Mouse (Mus musculus): Measurements from ENCODE around the gene Elp6. TPM values are rescaled to one million over a fixed set of nuclear protein-coding genes. Genes with fewer than 3 reads are reported as not detected.
"Not testable (repeated sequence)": the region's sequence is repeated elsewhere in the genome, so short reads cannot be mapped to it uniquely, and the experiment has no call there.

Gene Elp6
- polyA plus RNA-seq, 1 experiment from 2014 or later = 39.2 TPM

DNA sequence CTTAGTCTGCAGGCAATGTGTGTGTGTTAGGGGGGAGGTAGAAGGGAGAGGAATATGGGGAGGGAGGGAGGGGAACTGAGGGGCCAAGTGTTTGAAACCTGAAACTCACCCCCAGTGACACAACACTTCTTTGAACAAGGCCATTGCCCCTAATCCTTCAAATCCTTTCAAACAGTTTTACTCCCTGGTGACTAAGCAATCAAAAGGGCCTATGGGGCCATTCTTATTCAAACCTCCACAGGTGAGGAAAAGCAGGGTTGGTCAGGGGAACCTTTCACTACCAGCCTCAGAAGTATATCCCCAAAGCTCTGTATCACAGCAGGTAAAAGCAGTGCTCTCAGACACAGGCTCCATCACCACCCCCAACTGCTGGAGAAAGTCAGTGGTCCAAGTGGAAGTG is 18.0 kb downstream of the Elp6 start:
- Histone ChIP-seq H3K27ac (replicated peaks) (no peak overlapping the region), H3K4me1 (replicated peaks) (no peaks in the 10 kb centered on the region), H3K9me3 (no peaks in the 10 kb centered on the region), H3K36me3 (peaks cover 54% of the 10 kb centered on the region), H3K27me3 (no peaks in the 10 kb centered on the region), H3K4me3 (no peak overlapping the region), H3K4me2 (no peak overlapping the region), H3K9ac (no peak overlapping the region)
- ATAC-seq (ENCODE audit: low read depth) = no peak

DNA sequence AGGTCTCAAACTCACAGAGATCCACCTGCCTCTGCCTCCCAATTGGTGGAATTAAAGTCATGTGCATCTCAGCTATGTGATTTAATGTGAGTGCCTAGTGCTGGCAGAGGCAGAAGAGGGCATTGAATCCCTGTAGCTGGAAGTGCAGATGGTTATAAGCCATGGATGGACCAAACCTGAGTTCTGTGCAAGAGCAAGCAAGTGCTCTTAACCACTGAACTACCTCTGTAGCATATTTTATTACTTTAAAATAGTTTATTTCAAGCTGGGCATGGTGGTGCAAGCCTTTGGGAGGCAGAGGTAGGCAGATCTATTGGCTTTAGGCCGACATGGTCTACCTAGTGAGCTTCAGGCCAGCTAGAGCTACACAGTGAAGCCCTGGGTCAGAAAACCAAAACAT is 19.2 kb downstream of the Elp6 start:
- H3K4me3 ChIP-seq = no peak overlapping the region
- H3K27ac ChIP-seq (replicated peaks) = no peak overlapping the region
- no peaks in the 10 kb centered on the region for H3K9me3 ChIP-seq
- ATAC-seq (ENCODE audit: low read depth) = no peak
- 93% methylated on average over 1 of the region's 1 CpGs for WGBS
- no peak overlapping the region for H3K4me2 ChIP-seq
- no peaks in the 10 kb centered on the region for H3K4me1 ChIP-seq (replicated peaks)
- H3K36me3 ChIP-seq = peaks cover 42% of the 10 kb centered on the region
- no peak overlapping the region for H3K9ac ChIP-seq
- no peaks in the 10 kb centered on the region for H3K27me3 ChIP-seq

DNA sequence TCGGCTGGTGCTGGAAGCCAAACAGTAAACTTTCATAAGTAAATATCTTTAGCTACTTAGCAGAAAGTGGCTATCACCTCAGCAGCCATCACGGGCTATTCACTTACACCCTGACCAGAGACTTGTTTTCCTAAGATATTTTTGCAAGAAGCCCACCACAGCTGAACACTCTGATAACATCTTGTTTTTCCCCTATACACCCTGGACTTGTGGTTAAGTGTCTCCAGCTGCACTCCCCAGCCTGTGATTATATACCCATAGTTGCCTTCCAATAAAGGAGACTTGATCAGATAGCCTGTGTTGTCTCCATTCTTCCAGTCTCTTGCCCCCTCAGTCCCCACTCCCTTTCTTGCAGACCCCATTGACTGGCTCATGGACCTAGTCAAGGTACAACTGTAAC is 23.2 kb downstream of the Elp6 start:
- Histone ChIP-seq H3K27me3 (no peaks in the 10 kb centered on the region), H3K27ac (replicated peaks) (no peak overlapping the region), H3K4me2 (no peak overlapping the region), H3K9ac (no peak overlapping the region), H3K4me3 (no peak overlapping the region), H3K36me3 (peaks cover 2% of the 10 kb centered on the region; the same call in 1 of the 2 replicates), H3K4me1 (replicated peaks) (no peaks in the 10 kb centered on the region), H3K9me3 (no peaks in the 10 kb centered on the region)
- ATAC-seq (ENCODE audit: low read depth) = no peak
- WGBS = 93% methylated on average over 2 of the region's 2 CpGs

DNA sequence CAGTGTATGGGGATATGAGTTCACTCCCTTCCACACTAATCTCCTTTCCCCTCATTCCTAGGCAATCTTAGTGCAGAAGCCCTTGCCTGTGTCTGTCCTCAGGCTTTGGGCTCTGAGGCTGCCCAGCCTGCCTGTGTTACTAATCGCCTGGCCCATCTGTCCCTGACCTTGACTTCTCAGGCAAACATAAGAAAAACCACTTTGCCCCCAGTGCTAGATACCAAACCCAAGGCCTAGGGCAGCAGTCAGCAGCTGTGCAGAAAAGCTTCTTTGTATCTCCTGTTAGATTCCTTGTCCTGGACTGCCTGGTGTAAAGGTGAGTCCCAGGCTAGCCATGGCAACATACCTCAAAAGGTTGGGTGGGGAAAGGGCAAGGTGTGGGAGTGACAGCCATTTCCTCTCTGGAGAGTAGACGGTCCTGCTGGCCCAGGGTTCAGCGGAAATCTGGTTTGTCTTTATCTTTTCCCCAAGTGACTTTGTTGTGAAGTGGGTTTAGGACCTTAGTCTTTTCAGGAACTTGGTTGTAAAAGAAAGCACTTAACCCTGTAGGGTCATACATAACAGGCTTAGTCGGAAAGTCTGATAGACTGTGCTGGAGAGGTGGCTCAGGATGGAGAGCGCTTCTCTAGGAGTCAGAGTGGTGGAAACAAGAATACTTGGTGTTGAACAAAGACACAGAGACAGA is 24.1 kb downstream of the Elp6 start:
- WGBS = 75% methylated on average over 5 of the region's 5 CpGs
- H3K4me2 ChIP-seq = no peak overlapping the region
- no peak overlapping the region for H3K27ac ChIP-seq (replicated peaks)
- no peaks in the 10 kb centered on the region for H3K27me3 ChIP-seq
- ATAC-seq (ENCODE audit: low read depth) = no peak
- H3K36me3 ChIP-seq = no peaks in the 10 kb centered on the region
- H3K9ac ChIP-seq = no peak overlapping the region
- H3K4me3 ChIP-seq = no peak overlapping the region
- peaks cover 4% of the 10 kb centered on the region for H3K4me1 ChIP-seq (replicated peaks)
- H3K9me3 ChIP-seq = no peaks in the 10 kb centered on the region

DNA sequence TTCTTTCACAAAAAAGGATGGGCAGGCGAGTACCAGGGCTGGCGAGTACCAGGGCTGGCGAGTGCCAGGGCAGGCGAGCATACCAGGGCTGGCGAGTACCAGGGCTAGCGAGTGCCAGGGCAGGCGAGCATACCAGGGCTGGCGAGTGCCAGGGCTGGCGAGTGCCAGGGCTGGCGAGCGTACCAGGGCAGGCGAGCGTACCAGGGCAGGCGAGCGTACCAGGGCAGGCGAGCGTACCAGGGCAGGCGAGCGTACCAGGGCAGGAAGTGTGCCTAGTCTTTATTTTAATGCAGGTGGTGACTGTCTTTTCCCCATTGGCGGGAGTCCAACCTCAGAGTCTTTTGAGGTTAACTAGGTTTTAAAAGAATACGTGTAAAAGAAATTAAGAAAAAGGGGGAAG is 24.7 kb downstream of the Elp6 start:
- no peak overlapping the region for H3K9ac ChIP-seq
- WGBS = 84% methylated on average over 21 of the region's 21 CpGs

DNA sequence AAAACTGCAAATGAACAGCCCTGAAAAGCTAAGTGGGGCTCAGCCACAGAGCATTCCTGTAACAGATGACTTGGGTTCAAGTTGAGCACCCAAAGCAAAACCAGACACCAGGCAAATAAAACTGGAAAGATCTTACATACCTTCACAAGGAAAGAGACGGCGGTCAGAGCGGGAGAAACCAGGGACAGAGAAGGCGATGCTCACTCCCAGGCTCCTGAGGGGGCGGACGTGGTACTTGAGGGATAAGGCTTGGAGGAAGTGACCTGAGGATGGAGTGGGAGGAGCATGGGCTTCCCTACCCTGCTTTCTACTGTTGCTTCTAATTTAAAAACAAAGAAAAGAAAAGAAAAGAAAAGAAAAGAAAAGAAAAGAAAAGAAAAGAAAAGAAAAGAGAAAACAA is 25.4 kb downstream of the Elp6 start:
- Histone ChIP-seq H3K4me2 (no peak overlapping the region), H3K9ac (no peak overlapping the region), H3K9me3 (no peaks in the 10 kb centered on the region), H3K4me3 (no peak overlapping the region), H3K36me3 (no peaks in the 10 kb centered on the region), H3K27me3 (no peaks in the 10 kb centered on the region), H3K4me1 (replicated peaks) (peaks cover 17% of the 10 kb centered on the region), H3K27ac (replicated peaks) (no peak overlapping the region)
- 64% methylated on average over 6 of the region's 6 CpGs for WGBS
- no peak for ATAC-seq (ENCODE audit: low read depth)

More for the DNA sequence above, 24.7 kb downstream of the Elp6 start:
- H3K4me2 ChIP-seq = no peak overlapping the region
- H3K4me3 ChIP-seq = no peak overlapping the region
- H3K4me1 ChIP-seq (replicated peaks) = peaks cover 10% of the 10 kb centered on the region
- ATAC-seq (ENCODE audit: low read depth) = no peak
- no peak overlapping the region for H3K27ac ChIP-seq (replicated peaks)
- H3K36me3 ChIP-seq = no peaks in the 10 kb centered on the region
- no peaks in the 10 kb centered on the region for H3K27me3 ChIP-seq
- H3K9me3 ChIP-seq = no peaks in the 10 kb centered on the region

DNA sequence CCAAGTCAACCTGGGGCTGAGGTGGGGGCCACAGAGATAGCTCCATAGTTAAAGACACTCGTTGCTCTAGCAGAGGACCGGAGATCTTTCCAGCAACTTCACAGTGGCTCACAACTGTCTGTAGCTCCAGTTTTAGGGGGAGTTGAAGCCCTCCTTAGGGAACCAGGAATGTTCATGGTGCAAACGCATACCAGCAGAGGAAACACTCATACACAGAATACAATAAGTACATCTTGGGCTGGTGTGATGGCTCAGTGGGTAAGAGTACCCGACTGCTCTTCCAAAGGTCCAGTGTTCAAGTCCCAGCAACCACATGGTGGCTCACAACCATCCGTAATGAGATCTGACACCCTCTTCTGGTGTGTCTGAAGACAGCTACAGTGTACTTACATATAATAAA is 25.9 kb downstream of the Elp6 start:
- H3K4me1 ChIP-seq (replicated peaks) = peaks cover 18% of the 10 kb centered on the region
- not testable (repeated sequence) for H3K27me3 ChIP-seq; ATAC-seq (ENCODE audit: low read depth); H3K9me3 ChIP-seq; H3K27ac ChIP-seq (replicated peaks); H3K4me3 ChIP-seq; H3K36me3 ChIP-seq; H3K9ac ChIP-seq; H3K4me2 ChIP-seq
- WGBS = 92% methylated on average over 5 of the region's 5 CpGs

DNA sequence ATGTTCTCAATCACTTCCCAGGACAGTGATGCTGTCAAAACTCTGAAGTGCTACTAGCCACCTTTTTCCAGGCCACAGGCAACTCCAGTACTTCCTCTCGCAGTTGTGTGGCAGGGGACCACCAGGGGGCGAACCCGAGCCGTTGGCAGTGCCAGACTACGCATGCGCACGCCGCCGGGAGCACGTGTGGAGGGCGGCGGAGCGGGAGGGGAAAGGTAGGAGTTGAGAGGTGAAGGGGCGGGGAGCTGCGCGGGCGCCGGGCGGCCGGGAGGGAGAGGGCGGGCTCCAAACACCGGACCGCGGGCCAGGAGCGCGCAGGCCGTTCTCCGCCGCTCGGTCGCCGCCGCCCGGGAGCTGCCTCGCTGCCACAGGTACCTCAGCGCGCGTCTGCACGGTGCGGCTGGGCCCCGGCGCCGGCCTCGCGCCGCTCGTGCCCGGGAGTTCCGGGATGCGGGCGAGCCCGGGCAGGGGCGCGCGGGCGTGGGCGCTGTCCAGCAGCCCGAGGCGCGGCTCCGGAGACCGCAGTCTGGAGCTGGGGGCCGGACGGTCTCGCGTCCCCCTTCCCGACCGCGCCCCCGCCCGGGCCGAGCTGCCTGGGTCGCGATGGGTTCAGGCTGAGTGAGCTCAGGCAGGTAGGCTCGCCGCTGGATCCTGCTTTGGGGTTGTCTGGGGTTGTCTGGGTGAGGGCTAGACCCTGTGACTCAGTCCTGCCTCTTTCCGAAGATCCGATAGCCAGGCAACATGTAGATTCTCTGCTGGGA is 28.3 kb downstream of the Elp6 start, which contains the start of gene Scap:
Gene Scap, plus strand, starts transcription at position 154 of the 761 bp plus-strand sequence.
- peak within 1 kb of the TSS; percentile 52 for H3K27ac ChIP-seq (replicated peaks)
- H3K9ac ChIP-seq = peak within 1 kb of the TSS; percentile 86
- peak within 1 kb of the TSS; percentile 92 for H3K4me2 ChIP-seq
- 1% methylated on average over 67 of the region's 78 CpGs for WGBS
- H3K9me3 ChIP-seq = no peaks in the 10 kb centered on the region
- H3K4me3 ChIP-seq = peak within 1 kb of the TSS; percentile 88
- H3K27me3 ChIP-seq = no peaks in the 10 kb centered on the region
- H3K36me3 ChIP-seq = no peaks in the 10 kb centered on the region
- peaks cover 18% of the 10 kb centered on the region for H3K4me1 ChIP-seq (replicated peaks)
- peak; percentile 88 for ATAC-seq (ENCODE audit: low read depth)

DNA sequence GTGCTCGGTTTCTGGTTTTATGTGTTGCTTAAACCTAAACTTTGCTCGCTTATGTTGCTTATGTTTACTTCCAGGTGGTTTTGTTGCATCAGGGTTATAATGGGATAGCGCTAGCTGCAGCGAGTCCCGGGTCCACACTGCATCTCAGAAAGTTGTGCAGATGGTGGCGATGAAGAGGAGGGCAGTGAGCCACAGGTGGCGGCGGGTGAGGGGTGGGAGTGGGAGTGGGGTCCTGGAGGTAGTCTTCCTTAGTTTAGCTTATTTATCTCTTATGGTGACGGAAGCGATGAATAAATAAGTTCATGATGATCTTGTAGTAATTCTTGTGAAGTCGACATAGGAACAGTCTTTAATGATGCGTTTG is 28.9 kb downstream of the Elp6 start:
- ATAC-seq (ENCODE audit: low read depth) = 0 out of 2 replicates have a peak, but pooled peaks have one; percentile 1

DNA sequence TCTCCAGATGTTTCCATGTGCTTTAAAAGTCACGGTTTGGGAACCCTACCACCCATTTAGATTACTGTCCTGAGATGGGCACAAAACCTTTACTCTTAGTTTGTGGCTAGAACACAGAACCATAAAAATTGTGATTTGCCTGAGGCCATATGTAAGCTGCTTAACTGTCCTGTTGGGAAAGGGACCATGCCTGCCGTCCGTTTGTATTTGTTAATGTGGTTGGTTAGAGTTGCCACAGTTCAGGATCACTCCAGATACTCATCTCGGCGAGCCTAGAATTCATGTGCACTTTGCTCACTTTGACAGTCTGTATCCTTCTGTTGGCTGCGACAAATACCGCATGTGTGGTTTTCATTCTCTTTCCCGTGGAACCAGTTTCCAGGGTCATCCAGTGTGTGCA is 29.9 kb downstream of the Elp6 start:
- Histone ChIP-seq H3K27me3 (no peaks in the 10 kb centered on the region), H3K9me3 (no peaks in the 10 kb centered on the region), H3K4me1 (replicated peaks) (peaks cover 18% of the 10 kb centered on the region), H3K36me3 (no peaks in the 10 kb centered on the region), H3K4me2 (no peak overlapping the region), H3K27ac (replicated peaks) (no peak overlapping the region), H3K9ac (no peak overlapping the region), H3K4me3 (no peak overlapping the region)
- WGBS = 74% methylated on average over 8 of the region's 8 CpGs
- no peak for ATAC-seq (ENCODE audit: low read depth)

More for the DNA sequence above, 28.9 kb downstream of the Elp6 start:
- Histone ChIP-seq H3K9me3 (no peaks in the 10 kb centered on the region), H3K4me1 (replicated peaks) (peaks cover 18% of the 10 kb centered on the region), H3K9ac (peak overlapping the region; percentile 86), H3K27ac (replicated peaks) (no peak overlapping the region), H3K36me3 (no peaks in the 10 kb centered on the region), H3K27me3 (no peaks in the 10 kb centered on the region), H3K4me3 (peak overlapping the region; percentile 88), H3K4me2 (peak overlapping the region; percentile 92)
- 13% methylated on average over 12 of the region's 12 CpGs for WGBS

DNA sequence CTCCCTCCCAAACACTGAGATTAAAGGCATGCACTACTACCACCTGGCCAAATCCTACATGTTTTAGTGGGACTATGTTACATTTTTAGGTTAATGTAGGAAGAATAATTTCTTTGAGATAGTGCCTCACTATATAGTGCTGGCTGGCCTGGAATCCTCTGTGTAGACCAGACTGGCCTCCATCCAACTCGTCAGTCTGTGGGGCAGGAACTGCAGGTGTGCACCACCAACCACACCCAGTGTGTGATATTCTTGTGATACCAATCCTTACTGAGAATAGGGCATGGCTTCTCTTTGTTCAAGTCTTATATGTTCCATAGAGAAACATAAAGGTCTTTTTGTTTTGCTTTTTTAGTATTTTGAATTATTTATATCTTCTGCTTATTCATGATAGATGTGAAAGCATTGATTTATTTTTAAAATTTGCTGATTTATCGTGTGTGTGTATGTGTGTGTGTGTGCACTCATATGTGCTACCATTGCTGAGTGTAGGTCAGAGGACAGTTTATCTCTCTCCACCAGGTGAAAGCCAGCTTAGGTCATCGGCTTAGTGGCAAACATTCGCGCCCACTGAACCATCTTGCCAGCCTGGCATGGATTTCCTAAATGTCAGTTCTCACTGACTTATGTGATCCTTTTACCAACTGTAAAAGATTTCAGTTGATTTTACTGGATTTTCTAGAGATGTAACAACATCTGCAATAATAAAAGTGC is 35.2 kb downstream of the Elp6 start:
- Histone ChIP-seq H3K4me2 (no peak overlapping the region), H3K36me3 (no peaks in the 10 kb centered on the region), H3K9me3 (no peaks in the 10 kb centered on the region), H3K9ac (no peak overlapping the region), H3K4me3 (no peak overlapping the region), H3K27ac (replicated peaks) (no peak overlapping the region), H3K27me3 (no peaks in the 10 kb centered on the region), H3K4me1 (replicated peaks) (peaks cover 5% of the 10 kb centered on the region; the same call in 1 of the 2 replicates)
- 87% methylated on average over 5 of the region's 5 CpGs for WGBS
- no peak for ATAC-seq (ENCODE audit: low read depth)

DNA sequence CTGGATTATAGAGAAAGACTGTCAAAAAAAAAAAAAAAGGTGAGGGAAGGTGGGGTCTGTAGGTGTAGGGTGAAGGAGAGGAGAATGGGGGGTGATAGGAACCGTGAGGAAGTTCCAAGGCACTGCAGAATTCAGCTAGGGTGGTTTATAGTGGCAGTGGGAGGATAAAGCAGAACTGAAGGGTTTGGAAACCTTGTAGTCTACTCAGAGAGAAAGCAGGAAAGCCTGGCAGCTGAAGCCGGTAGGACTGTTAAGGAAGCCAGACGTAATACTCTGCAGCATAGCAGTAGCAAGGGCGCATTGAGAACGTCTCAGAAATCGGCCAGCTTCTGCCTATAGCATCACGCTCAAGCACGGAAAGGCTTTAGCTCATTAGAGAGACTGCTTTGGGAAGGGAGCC is 37.0 kb downstream of the Elp6 start:
- H3K27ac ChIP-seq (replicated peaks) = no peak overlapping the region
- no peak overlapping the region for H3K9ac ChIP-seq
- no peaks in the 10 kb centered on the region for H3K27me3 ChIP-seq
- H3K4me2 ChIP-seq = no peak overlapping the region
- H3K36me3 ChIP-seq = no peaks in the 10 kb centered on the region
- no peak overlapping the region for H3K4me3 ChIP-seq
- 0 out of 2 replicates have a peak, but pooled peaks cover 3% of the 10 kb centered on the region for H3K4me1 ChIP-seq (replicated peaks)
- no peak for ATAC-seq (ENCODE audit: low read depth)
- 91% methylated on average over 8 of the region's 8 CpGs for WGBS
- H3K9me3 ChIP-seq = no peaks in the 10 kb centered on the region

Data from neural tube, embryonic 13.5 days (tissue).